Mouse (Mus musculus): ENCODE measurements around the gene Fgfr3.

The Fgfr3 gene

DNA sequence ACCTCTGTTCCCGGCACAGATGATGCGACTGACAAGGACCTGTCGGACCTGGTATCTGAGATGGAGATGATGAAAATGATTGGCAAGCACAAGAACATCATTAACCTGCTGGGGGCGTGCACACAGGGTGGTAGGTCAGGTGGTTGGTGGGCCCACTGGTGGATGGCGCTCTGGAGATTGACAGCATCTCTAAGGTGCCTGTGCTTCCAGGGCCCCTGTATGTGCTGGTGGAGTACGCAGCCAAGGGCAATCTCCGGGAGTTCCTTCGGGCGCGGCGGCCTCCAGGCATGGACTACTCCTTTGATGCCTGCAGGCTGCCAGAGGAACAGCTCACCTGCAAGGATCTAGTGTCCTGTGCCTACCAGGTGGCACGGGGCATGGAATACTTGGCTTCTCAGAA lies 12.4 kb downstream of the Fgfr3 start:
- no peak for DNase-seq

DNA sequence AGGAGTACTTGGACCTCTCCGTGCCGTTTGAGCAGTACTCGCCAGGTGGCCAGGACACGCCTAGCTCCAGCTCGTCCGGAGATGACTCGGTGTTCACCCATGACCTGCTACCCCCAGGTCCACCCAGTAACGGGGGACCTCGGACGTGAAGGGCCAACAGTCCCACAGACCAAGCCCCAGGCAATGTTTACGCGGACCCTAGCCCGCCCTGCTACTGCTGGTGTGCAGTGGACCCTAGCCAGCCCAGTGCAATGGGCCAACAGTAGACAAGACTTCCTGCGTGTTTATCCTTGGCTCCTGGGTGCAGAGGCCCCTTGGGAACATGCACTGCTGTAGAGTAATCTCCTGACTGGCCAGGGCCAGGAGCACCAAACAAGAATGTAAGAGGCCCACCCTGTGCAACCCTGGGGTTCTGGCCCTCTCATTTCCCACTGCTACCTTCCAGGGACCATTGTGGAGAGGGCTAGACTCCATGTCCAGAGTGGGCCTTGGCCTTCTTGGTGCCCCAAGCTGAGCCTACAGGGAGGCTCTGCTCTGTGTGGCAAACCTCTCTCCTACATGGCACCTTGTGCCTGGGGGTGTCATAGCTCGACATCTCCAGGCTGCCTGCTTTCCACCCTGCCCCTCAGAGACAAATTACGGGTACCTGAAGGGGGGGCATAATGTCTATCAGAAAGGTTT lies 14.1 kb downstream of the Fgfr3 start:
- no peak for DNase-seq

DNA sequence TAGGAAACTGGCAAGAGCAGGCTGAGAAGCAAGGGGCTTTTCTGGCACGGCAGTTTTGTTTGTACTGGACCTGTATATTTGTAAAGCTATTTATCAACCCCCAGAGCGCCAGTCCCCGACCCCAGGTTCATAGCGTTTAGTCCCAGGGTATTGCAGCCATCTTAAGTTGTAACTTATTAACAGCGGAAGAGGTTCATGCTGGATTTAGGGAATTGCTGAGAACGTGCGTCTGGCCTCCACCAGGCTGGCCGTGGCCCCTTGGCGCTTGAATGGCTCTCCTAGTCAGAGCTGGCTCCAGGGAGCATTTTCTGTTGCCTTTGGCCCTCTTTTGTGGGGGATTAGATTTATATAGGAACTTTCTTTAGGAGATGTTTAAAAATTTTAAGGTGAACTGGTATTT lies 14.8 kb downstream of the Fgfr3 start:
- DNase-seq, result no peak

DNA sequence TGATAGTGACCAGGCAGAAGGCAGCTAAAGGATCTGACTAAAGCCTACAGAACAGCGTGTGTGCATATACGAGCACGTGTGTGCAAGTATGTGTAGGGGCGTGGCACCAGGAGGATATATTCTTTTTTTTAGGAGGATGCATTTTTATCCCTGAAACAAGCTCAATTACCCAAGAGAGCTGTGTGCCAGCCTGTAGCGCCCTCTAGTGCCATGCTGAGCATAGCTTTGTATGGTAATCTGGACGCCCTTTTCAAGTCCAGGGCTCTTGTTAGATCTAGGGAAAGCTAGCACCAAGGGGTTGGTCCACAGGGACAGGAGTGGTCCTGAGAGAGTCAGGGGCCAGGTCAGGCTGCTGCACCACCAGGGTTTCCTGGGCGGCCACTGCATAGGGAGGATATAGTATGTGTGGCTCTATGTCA lies 16.4 kb downstream of the Fgfr3 start:
- DNase-seq, result peak; percentile 58

DNA sequence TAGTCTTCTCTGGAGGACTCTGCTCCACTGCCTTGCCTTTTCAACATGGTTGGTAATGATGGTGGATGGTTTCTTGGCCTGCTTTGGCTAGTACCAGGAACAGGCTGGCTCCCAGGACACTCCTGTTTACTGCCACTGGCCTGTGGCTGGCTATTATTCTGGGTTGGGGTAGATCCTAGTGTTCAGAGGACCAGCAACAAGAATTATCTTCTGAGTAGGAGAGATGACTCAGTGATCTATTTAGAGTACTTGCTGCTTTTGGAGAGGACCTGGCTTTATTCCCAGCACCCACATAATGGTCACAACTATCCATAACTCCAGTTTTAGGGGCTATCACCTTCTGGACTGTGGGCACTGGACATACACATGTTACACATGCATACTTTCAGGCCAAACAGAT lies 16.9 kb downstream of the Fgfr3 start:
- DNase-seq, result no peak

DNA sequence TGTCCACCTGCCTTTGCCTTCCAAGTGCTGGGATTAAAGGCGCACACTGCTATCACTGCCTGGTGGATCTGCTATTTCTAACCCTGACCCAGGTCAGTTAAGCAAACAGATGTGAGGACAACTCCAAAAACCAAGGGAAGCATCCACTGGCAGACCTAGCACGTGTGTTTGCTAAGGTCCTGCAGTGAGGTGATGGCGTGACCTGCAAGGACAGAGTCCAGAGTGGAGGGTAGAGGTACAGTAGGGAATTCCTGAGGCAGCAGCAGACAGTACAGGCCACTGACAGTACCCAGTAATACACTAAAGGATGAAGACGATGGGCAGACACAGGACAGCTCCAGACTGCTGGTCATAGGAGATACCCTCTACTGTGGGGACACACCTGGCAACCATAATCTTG lies 19.1 kb downstream of the Fgfr3 start:
- DNase-seq, result no peak

DNA sequence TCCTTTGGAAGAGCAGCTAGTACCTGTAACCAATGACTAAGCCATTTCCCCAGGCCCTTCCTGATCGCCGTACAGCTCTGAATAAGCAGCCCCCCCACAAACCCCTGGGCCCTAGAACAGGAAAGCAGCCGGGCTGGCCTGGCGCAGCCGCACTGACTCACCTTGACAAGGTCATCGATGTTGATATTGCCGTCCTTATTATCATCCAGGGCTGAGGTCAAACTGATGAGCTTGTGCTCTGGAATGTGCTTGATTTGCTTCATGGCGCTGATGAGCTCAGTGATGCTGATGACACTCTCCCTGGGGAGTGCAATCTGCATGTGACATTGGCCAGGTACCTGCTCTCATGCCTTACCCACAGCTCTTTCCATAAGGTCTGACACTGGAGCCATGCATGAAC lies 22.0 kb downstream of the Fgfr3 start:
- DNase-seq, result no peak

DNA sequence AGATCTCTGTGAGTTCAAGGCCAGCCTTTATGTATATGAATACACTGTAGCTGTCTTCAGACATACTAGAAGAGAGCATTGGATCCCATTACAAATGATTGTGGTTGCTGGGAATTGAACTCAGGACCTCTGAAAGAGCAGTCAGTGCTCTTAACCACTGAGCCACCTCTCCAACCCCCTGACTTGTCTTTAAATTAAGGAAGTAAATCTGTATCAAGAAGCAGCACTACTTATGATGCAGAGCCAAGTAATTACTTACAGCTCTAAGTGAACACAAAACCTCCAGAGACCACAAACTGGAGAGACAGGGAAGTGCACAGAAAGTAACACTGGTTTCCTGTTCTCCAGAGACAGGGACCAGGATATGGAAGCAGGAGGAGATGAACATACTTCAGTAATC lies 55.7 kb downstream of the Fgfr3 start:
- DNase-seq, result no peak

DNA sequence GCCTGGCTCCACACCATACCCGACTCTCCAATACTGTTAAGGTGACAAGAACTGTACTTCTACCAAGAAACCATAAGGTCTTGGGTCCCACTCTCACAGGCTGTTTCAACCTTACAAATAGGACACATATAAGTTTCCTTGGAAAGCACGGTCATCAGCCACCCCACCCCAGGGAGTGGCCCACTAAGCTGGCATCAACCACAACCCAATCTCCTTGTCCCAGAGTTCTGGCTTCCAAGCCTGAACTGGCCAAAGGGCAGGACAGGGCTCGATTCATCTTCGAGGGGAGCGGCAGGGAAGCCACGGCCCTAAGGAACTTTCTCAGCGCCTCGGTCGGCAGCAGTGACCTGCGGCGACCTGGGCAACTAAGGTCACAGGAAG lies 60.5 kb downstream of the Fgfr3 start:
- no peak for DNase-seq

DNA sequence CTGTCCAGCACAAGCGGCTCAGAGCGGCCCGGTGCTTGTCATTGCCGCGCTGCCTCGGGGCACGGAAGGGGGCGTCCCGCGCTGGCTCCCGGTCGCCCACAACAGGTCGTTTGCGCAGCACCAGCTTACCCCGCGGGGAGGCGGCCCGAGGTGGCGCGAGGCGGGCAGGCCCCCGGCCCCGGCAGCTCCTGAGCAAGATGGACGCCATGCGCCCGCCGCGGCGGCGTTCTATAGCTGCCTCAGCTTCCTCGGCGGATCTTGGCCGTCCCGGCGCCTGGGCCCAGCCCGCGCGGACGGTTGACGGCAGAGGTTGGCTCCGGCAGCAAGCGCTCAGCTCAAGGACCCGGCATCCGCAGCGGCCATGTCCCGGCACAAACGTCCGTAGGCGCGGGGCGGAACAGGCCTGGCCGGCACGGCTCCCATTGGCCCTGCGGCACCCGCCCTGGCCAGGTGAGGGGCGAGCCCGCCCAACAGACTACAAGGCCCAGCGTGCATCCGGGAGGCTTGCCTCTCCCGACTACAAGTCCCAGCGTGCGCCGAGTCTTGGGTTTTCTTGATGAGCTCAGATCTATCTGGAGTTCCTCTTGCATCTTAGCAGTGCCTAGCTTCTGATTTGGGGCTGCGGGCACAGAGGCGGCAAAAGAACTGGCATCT lies 61.0 kb downstream of the Fgfr3 start, which contains the start of gene Letm1:
Gene Letm1 (minus strand): TSS at position 473 of the 654 bp plus-strand sequence.
- peak; percentile 94 for DNase-seq

DNA sequence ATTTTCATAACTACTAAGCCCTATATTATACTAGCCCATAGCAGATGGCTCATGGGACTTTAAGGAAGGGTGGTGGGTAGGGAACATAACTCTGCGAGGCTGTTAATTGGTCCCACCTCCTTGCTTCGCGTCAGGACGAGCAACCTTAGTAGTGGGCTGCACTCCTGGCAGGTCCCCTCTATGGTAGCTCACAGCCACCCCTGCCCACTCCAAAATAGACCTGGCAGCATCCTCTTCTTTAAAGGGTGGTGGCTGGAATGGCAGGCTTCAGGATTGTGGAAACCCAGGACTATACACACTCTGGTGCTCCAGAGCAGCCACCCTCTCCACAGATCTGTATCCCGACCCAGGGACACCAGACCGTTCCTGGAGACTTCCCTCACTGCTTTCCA lies 61.5 kb downstream of the Fgfr3 start:
- DNase-seq, result no peak
